Mouse (Mus musculus): Measurements from ENCODE around the gene Tldc2. TPM values are rescaled to one million over a fixed set of nuclear protein-coding genes. Genes with fewer than 3 reads are reported as not detected.
A peak's percentile ranks its signal among the peaks of the same experiment; 100 is the strongest.

Tldc2 gene
- polyA plus RNA-seq, 1 experiment from 2014 or later = not detected

DNA sequence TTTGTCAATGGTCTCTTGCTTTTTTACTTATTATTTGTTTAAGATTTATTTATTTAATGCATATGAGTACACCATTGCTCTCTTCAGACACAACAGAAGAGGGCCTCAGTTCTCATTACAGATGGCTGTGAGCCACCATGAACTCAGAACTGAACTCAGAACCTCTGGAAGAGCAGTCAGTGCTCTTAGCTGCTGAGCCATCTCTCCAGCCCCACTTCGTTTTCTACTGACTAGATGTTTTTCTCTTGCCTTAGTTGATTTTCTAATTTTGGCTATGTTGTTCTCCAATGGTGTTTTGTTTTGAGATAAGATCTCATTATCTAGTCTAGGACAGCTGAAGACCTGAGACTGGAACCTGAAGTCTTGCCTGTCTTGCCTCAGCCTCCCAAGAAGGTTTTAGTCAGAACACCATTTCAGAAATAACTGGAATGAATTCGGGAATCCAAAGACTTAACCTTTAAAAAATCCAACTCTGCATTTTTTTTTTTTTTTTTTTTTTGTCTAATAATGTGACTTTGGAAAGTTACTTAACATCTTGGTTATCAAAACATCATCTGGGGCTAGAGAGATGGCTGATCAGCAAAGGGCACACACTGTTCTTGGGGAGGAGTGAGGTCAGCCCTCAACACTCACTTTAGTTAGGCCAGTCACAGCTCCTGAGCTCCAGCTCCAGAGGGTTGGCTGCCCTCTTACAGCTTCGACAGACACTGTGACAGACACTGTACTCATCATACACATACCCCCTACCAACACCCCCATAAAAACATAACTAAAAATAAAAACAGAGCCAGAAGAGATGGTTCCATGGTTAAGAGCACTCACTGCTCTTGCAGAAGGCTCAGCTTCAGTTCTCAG, 46.1 kb downstream of the Tldc2 start:
- Histone ChIP-seq H3K9ac (replicated peaks) (no peak overlapping the region), H3K4me3 (no peak overlapping the region), H3K27me3 (no peaks in the 10 kb centered on the region), H3K4me2 (replicated peaks) (no peak overlapping the region), H3K36me3 (no peaks in the 10 kb centered on the region), H3K4me1 (peaks cover 11% of the 10 kb centered on the region), H3K9me3 (no peaks in the 10 kb centered on the region), H3K27ac (replicated peaks) (no peak overlapping the region)
- WGBS = 79% methylated on average over 3 of the region's 3 CpGs
- no peak for ATAC-seq (replicated peaks)

DNA sequence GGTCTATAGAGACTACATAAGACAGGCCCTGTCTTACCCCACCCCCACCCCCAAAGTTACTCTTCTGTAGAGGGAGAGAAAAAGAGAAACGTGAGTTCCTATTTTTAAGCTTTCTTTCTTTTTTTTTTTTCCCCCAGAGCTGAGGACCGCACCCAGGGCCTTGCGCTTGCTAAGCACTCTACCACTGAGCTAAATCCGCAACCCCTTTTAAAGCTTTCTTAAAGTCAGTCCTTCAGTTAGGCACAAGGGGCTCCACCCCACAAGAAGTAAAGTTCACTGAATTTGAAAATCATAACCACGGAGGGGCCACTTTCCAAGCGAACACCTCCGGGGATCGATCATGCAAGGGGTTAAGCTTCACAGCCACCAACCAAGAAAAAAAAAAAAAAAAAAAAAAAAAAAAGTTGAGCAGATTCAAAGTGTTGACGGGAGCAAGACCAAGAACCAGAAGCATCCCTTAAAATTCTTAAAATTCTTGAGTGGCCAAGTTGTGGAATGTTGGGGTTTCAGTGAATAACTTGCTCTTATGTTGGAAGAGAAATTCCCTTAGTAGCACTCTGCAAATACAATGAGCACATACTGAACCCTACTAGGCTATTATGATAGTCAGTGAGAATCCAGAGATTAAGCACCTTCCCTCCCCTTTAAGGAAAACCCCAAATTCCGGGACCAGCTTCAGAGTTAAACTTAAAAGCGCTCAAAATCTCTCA, 47.1 kb downstream of the Tldc2 start:
- Histone ChIP-seq H3K27ac (replicated peaks) (no peak overlapping the region), H3K4me1 (peaks cover 11% of the 10 kb centered on the region)
- ATAC-seq (replicated peaks) = no peak

DNA sequence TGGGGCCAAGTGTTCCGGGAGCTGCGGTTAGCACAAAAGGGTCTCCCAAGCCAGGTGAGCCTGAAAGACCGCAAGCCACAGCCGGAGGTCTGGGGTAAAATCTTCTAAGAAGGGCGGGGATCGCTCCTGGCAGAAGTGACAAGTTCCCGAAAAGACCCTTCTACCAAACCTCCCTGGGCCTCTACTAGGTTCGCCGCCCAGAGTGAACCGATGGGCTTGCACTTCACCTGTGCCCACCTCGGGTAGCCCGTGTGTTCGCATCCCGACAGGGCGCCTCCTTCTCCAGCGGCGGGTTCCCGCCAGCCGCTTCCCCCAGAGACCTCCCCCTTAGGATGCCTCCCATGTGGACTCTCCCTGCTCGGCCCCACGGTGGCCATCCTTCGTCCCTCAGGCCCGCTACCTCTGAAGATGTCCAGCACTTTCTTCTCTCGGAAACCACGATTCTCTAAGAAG, 47.6 kb downstream of the Tldc2 start:
- Histone ChIP-seq H3K9ac (replicated peaks) (peak overlapping the region; percentile 66), H3K4me1 (peaks cover 11% of the 10 kb centered on the region), H3K4me3 (peak overlapping the region; percentile 69), H3K27ac (replicated peaks) (peak overlapping the region; percentile 57; the same call in 1 of the 2 replicates), H3K9me3 (no peaks in the 10 kb centered on the region), H3K36me3 (no peaks in the 10 kb centered on the region), H3K4me2 (replicated peaks) (peak overlapping the region; percentile 97), H3K27me3 (no peaks in the 10 kb centered on the region)
- peak; percentile 59; the same call in 1 of the 2 replicates for ATAC-seq (replicated peaks)
- WGBS = 0% methylated on average over 25 of the region's 25 CpGs

More for the DNA sequence above, 47.1 kb downstream of the Tldc2 start:
- Histone ChIP-seq H3K36me3 (no peaks in the 10 kb centered on the region), H3K4me3 (peak overlapping the region; percentile 69), H3K4me2 (replicated peaks) (peak overlapping the region; percentile 97), H3K9ac (replicated peaks) (peak overlapping the region; percentile 66), H3K27me3 (no peaks in the 10 kb centered on the region), H3K9me3 (no peaks in the 10 kb centered on the region)
- 17% methylated on average over 11 of the region's 11 CpGs for WGBS

DNA sequence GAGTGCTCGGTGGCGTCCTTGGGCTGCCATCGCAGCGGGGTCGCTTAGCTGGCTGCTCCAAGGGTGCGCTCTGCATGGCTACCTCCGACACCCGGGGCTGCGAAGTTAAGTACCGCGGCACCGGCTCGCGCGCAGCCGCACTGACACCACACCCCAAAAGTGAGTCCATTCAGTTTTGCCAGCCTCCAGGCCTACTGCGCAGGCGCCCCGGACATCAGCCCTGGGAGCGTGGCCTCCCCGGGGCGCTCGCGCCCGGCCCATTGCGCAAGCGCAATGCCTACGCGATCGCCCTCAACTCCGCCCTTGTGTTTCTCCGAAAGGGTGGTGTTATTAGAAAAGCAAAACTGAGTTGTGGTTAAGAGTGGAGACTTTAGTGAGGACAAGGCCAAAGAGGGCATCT, 48.2 kb downstream of the Tldc2 start, which contains the start of gene Samhd1:
Gene Samhd1 (minus strand): TSS at position 252 of the 400 bp plus-strand sequence.
- peak within 1 kb of the TSS; percentile 57; the same call in 1 of the 2 replicates for H3K27ac ChIP-seq (replicated peaks)
- peak; percentile 90 for ATAC-seq (replicated peaks)
- H3K9me3 ChIP-seq = no peaks in the 10 kb centered on the region
- peak within 1 kb of the TSS; percentile 97 for H3K4me2 ChIP-seq (replicated peaks)
- peak within 1 kb of the TSS; percentile 69 for H3K4me3 ChIP-seq
- peaks cover 11% of the 10 kb centered on the region for H3K4me1 ChIP-seq
- no peaks in the 10 kb centered on the region for H3K36me3 ChIP-seq
- peak within 1 kb of the TSS; percentile 66 for H3K9ac ChIP-seq (replicated peaks)
- H3K27me3 ChIP-seq = no peaks in the 10 kb centered on the region
- under 1% methylated on average over 32 of the region's 32 CpGs for WGBS

DNA sequence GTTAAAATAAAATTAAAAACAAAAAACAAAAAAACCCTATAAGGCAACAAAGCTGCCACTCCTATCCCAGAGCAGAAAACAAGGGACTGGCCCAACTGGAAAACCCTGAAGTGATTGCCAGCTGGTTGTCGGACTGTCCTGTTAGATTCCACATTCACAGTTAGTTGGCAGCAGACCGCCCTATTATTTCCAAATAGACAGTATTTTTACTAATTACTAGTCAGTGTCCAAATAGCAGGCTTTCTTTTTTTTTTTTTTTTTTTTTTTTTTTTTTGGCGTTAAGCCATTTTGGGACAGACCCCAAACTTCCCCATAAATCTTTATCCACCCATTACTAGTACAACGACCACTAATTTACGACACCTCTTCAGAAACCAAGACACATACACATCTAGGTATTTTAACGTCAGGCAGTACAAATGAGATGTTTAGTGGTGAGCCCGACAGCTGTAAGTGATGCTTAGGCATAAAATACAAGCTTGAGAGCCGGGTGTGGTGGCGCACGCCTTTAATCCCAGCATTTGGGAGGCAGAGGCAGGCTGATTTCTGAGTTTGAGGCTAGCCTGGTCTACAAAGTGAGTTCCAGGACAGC, 48.8 kb downstream of the Tldc2 start:
- ATAC-seq (replicated peaks) = 0 out of 2 replicates have a peak, but pooled peaks have one; percentile 53
- Histone ChIP-seq H3K4me1 (peaks cover 11% of the 10 kb centered on the region), H3K4me2 (replicated peaks) (peak overlapping the region; percentile 97), H3K4me3 (peak overlapping the region; percentile 69), H3K9ac (replicated peaks) (peak overlapping the region; percentile 66; the same call in 1 of the 2 replicates), H3K27ac (replicated peaks) (peak overlapping the region; percentile 57; the same call in 1 of the 2 replicates), H3K9me3 (no peaks in the 10 kb centered on the region), H3K27me3 (no peaks in the 10 kb centered on the region), H3K36me3 (no peaks in the 10 kb centered on the region)
- WGBS = 66% methylated on average over 10 of the region's 10 CpGs

DNA sequence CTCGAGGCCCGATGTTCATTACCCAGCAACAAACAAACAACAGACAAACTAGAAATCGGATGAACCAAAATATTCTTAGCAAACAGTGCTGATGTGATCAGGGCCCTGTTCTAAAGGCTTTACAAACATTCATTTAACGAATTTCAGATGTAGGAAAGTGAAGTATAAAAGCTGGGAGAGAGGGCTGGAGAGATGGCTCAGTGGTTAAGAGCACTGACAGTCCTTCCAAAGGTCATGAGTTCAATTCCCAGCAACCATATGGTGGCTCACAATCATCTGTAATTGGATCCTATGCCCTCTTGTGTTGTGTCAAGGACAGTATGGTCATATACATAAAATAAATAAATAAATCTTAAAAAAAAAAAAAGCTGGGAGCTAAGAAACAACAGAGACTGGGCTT, 49.3 kb downstream of the Tldc2 start:
- no peaks in the 10 kb centered on the region for H3K27me3 ChIP-seq
- H3K9me3 ChIP-seq = no peaks in the 10 kb centered on the region
- H3K4me2 ChIP-seq (replicated peaks) = no peak overlapping the region
- 91% methylated on average over 4 of the region's 4 CpGs for WGBS
- H3K4me3 ChIP-seq = no peak overlapping the region
- no peaks in the 10 kb centered on the region for H3K36me3 ChIP-seq
- no peak overlapping the region for H3K9ac ChIP-seq (replicated peaks)
- H3K4me1 ChIP-seq = peaks cover 11% of the 10 kb centered on the region
- H3K27ac ChIP-seq (replicated peaks) = no peak overlapping the region
- no peak for ATAC-seq (replicated peaks)

DNA sequence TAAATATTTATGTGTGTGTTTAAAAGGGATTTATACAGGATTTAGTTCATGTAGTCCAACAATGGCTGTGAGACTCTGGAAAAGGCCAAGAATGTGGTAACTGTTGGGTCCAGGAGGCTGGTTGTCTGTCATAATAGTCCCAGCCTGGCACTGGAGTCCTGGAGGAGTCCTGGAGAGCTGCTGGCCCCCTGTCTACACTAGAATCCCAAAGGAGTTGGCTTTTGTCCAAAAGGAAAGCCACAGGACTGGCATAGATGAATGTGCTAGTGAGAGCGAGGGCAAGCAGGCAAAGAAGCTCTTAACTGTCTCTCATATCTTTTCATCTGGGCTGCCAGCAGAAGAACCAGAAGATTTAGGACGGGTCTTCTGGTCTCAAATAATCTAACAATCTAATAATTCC, 49.8 kb downstream of the Tldc2 start:
- Histone ChIP-seq H3K4me1 (peaks cover 11% of the 10 kb centered on the region), H3K36me3 (no peaks in the 10 kb centered on the region), H3K4me3 (no peak overlapping the region), H3K9me3 (no peaks in the 10 kb centered on the region), H3K27me3 (no peaks in the 10 kb centered on the region), H3K27ac (replicated peaks) (no peak overlapping the region), H3K9ac (replicated peaks) (no peak overlapping the region), H3K4me2 (replicated peaks) (no peak overlapping the region)
- ATAC-seq (replicated peaks) = no peak
- WGBS = 72% methylated on average over 2 of the region's 2 CpGs

DNA sequence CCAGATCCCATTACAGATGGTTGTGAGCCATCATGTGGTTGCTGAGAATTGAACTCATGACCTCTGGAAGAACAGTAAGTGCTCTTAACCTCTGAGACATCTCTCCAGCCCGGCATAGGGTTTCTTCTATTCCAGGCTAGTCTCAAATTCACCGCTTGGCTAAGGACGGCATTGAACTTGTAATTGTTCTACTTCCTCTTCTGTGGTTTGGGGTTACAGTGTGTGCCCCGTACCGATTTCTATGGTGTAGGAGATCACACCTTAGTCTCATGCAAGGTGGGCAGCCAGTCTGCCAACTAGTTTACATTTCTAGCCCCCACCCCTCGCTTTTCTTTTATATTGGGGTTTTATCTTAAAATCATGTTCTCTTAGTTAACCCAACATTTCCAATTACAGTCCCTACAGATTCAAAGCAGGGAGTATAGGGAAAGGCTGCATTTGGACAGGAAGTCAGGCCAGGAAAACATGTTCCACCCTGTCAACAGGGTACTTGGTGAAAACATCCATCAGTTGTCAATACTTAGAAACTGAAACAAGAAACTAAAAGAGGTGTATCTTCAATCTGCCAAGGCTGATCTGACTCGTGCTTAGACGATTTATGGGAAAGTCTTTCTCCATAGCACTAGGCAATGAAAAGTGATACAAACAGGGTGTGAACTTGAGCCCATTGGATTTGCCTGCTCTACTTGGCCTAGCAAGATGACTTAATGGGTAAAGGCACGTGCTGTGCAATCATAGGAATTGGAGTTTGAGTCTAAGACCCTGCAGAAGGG, 51.3 kb downstream of the Tldc2 start:
- no peaks in the 10 kb centered on the region for H3K9me3 ChIP-seq
- no peaks in the 10 kb centered on the region for H3K36me3 ChIP-seq
- no peak overlapping the region for H3K27ac ChIP-seq (replicated peaks)
- no peak for ATAC-seq (replicated peaks)
- H3K9ac ChIP-seq (replicated peaks) = no peak overlapping the region
- H3K4me2 ChIP-seq (replicated peaks) = no peak overlapping the region
- WGBS = 90% methylated on average over 9 of the region's 9 CpGs
- H3K27me3 ChIP-seq = no peaks in the 10 kb centered on the region
- H3K4me3 ChIP-seq = no peak overlapping the region
- H3K4me1 ChIP-seq = peaks cover 11% of the 10 kb centered on the region

DNA sequence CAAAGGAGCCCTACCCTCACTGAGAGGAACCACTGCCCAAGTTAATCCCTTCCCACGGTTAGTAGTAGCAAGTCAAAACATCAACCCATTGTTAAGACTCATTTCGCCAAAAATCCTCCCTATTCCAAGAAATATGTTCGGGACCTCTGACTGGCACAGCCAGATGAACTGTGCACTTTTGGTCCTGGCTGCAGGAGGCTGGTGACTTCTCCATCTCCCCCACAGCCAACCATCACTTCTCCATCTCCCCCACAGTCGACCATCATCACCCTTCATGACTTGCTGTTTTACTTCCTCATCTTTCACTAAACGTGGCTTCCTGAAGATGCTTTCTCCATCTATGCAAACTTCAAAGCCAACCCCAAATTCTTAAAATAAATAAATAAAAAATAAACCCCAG, 52.0 kb downstream of the Tldc2 start:
- H3K27me3 ChIP-seq = no peaks in the 10 kb centered on the region
- peaks cover 11% of the 10 kb centered on the region for H3K4me1 ChIP-seq
- no peak overlapping the region for H3K9ac ChIP-seq (replicated peaks)
- H3K36me3 ChIP-seq = no peaks in the 10 kb centered on the region
- no peak overlapping the region for H3K4me2 ChIP-seq (replicated peaks)
- H3K27ac ChIP-seq (replicated peaks) = no peak overlapping the region
- no peak for ATAC-seq (replicated peaks)
- no peaks in the 10 kb centered on the region for H3K9me3 ChIP-seq
- H3K4me3 ChIP-seq = no peak overlapping the region
- WGBS = 81% methylated on average over 5 of the region's 5 CpGs

DNA sequence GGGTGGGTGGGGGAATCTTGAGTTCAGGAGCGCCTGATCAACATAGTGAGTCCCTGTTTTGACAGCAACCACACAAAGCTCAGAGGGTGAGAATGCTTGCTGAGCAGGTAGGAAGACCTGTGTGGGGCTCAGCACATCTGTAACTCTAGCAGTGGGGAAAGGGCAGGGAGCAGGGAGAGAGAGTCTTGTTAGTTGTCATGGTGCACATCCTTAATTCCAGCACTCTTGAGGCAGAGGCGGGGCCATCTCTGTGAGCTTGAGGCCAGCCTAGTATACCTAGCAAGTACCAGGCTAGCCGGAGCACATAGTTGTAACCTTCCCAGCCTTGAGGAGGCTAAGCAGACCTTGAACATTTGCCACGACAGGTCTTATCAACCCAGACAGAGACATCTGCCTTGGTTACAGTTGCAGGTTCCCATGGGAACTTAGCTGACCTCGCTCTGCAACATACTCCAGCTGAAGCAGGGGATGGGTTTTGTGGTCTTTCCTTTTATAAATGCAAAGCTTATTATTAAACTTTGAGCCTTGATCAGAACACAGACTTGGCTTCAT, 52.5 kb downstream of the Tldc2 start:
- 94% methylated on average over 5 of the region's 5 CpGs for WGBS
- Histone ChIP-seq H3K4me2 (replicated peaks) (no peak overlapping the region), H3K4me3 (no peak overlapping the region), H3K36me3 (no peaks in the 10 kb centered on the region), H3K27ac (replicated peaks) (no peak overlapping the region), H3K9ac (replicated peaks) (no peak overlapping the region), H3K9me3 (no peaks in the 10 kb centered on the region), H3K27me3 (no peaks in the 10 kb centered on the region), H3K4me1 (peaks cover 7% of the 10 kb centered on the region)
- no peak for ATAC-seq (replicated peaks)

DNA sequence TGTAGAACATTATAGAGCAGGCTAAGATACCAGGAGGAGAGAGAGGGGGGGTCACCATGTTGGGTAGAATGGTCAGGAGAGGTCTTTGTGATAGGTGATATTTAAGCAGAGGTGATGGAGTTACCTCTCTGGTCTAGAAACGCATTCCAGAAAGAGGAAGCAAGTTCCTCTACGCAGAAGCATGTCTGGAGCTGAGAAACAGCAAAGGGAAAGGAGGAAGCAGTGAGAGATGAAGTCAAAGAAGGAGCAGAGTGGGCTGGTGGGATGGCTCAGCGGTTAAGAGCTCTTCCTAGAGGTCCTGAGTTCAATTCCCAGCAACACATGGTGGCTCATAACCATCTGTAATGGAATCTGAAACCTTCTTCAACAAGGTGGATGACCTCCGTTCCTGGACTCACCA, 55.1 kb downstream of the Tldc2 start:
- no peak for ATAC-seq (replicated peaks)
- H3K36me3 ChIP-seq = peaks cover 7% of the 10 kb centered on the region; the same call in 1 of the 2 replicates
- H3K4me1 ChIP-seq = no peaks in the 10 kb centered on the region
- WGBS = 91% methylated on average over 4 of the region's 4 CpGs
- H3K27me3 ChIP-seq = no peaks in the 10 kb centered on the region
- no peak overlapping the region for H3K9ac ChIP-seq (replicated peaks)
- H3K9me3 ChIP-seq = no peaks in the 10 kb centered on the region
- no peak overlapping the region for H3K4me2 ChIP-seq (replicated peaks)
- H3K27ac ChIP-seq (replicated peaks) = no peak overlapping the region
- H3K4me3 ChIP-seq = no peak overlapping the region

All from forebrain, embryonic 15.5 days (tissue).